Mouse (Mus musculus) midbrain, postnatal 0 days (tissue): Measurements from ENCODE around the gene Hoxd8. TPM values are rescaled to one million over a fixed set of nuclear protein-coding genes. Genes with fewer than 3 reads are reported as not detected.

Source experiments
- ATAC-seq: fragments of 200-750 bp; cut with Nextera tagmentation; 2 replicates; pipeline ENCODE4 v1.8.0; 2017; ENCODE audit warnings: moderate number of reproducible peaks, mild to moderate bottlenecking, moderate TSS enrichment, moderate library complexity; ENCODE audit not compliant: low FRiP score
- DNase-seq: peaks from one replicate; pipeline ENCODE4 v3.0.0-alpha.2; 2015; ENCODE audit warnings: low spot score
- H3K27ac ChIP-seq: fragments of 300-500 bp; sonication (generic); 2 replicates; pipeline ENCODE4 v1.5.1; 2014; ENCODE audit warnings: low read depth, mild to moderate bottlenecking, low read length, mixed read lengths
- H3K27me3 ChIP-seq: fragments of 300-500 bp; sonication (generic); 2 replicates; pipeline ENCODE4 v1.6.1; 2014; ENCODE audit warnings: low read length, control low read depth, mixed read lengths; ENCODE audit not compliant: insufficient read depth
- H3K36me3 ChIP-seq: fragments of 300-500 bp; sonication (generic); 2 replicates; pipeline ENCODE4 v1.6.1; 2014; ENCODE audit warnings: low read length, control low read depth, mixed read lengths; ENCODE audit not compliant: insufficient read depth
- H3K4me1 ChIP-seq: fragments of 300-500 bp; sonication (generic); 2 replicates; pipeline ENCODE4 v1.6.1; 2014; ENCODE audit warnings: mild to moderate bottlenecking, control low read depth, antibody characterized with exemption, low read length, mixed read lengths; ENCODE audit not compliant: insufficient read depth
- H3K4me2 ChIP-seq: fragments of 300-500 bp; sonication (generic); 2 replicates; pipeline ENCODE4 v1.6.1; 2014; ENCODE audit warnings: low read depth, mild to moderate bottlenecking, low read length, mixed read lengths; ENCODE audit not compliant: poor library complexity, severe bottlenecking
- H3K4me3 ChIP-seq: fragments of 300-500 bp; sonication (generic); 2 replicates; pipeline ENCODE4 v1.5.1; 2014; ENCODE audit warnings: low read depth, mild to moderate bottlenecking, low read length, moderate library complexity
- H3K9ac ChIP-seq: fragments of 300-500 bp; sonication (generic); replicated peaks from 2 replicates; pipeline ENCODE4 v1.6.1; 2014; ENCODE audit warnings: mild to moderate bottlenecking, low read length, moderate library complexity, mixed read lengths; ENCODE audit not compliant: poor library complexity, severe bottlenecking
- H3K9me3 ChIP-seq: fragments of 300-500 bp; sonication (generic); 2 replicates; pipeline ENCODE4 v1.6.1; 2016; ENCODE audit warnings: low read length, control low read depth
- CTCF ChIP-seq: IDR thresholded peaks from 2 replicates; pipeline ENCODE4 v1.5.1; 2016; ENCODE audit warnings: antibody characterized with exemption, mild to moderate bottlenecking
- WGBS: fragments of 180-500 bp; shearing (Covaris S2); extraction: QIAGEN DNeasy Blood & Tissue Kit; methylation state at CpG from one replicate; pipeline ENCODE4 v1.1.7; 2014; 5-methylcytosine and 5-hydroxymethylcytosine counted together
- polyA plus RNA-seq: library from polyadenylated mRNA; unstranded; fragments of >200 nt; fragmentation: Nextera tagmentation; extraction: Ambion mirVana; gene quantifications from 2 replicates; pipeline ENCODE4 v1.2.1, GENCODE M21; 2015
- total RNA-seq: library from RNA; depleted of rRNA; stranded (reverse); fragments of >200 nt; gene quantifications from 2 replicates; pipeline ENCODE4 v1.2.3, GENCODE M21; 2014

Gene Hoxd8
- total and polyA plus RNA-seq, 2 experiments from 2014 or later = 0.05 TPM; not detected in 1

DNA sequence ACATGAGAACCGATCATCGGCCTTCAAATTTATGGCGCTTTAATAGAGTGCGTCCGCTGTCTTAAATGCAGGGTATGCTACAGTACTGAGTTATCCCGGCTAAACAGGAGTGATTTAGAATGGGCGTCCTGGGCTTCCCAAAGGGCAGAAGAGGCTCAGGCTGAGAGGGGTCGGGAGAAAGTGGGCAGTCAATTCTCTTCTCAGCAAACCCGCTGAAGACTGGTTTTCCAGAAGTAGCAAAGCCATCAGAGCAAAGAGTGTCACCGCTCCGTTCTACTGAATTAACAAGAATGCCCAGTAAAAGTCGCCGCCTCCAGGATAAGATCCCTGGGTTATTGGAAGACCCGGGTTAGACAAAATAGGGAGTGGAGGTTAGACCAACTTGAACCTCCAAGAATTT, 35.5 kb downstream of the Hoxd8 start:
- Histone ChIP-seq H3K27ac (no peak overlapping the region), H3K9ac (no peak overlapping the region), H3K4me2 (no peak overlapping the region), H3K36me3 (no peaks in the 10 kb centered on the region), H3K4me1 (no peaks in the 10 kb centered on the region), H3K4me3 (no peak overlapping the region), H3K27me3 (peaks cover 95% of the 10 kb centered on the region), H3K9me3 (no peaks in the 10 kb centered on the region)
- 1% methylated on average over 14 of the region's 14 CpGs for WGBS
- DNase-seq (no peak), ATAC-seq (no peak)
- TF ChIP-seq CTCF = no peak

DNA sequence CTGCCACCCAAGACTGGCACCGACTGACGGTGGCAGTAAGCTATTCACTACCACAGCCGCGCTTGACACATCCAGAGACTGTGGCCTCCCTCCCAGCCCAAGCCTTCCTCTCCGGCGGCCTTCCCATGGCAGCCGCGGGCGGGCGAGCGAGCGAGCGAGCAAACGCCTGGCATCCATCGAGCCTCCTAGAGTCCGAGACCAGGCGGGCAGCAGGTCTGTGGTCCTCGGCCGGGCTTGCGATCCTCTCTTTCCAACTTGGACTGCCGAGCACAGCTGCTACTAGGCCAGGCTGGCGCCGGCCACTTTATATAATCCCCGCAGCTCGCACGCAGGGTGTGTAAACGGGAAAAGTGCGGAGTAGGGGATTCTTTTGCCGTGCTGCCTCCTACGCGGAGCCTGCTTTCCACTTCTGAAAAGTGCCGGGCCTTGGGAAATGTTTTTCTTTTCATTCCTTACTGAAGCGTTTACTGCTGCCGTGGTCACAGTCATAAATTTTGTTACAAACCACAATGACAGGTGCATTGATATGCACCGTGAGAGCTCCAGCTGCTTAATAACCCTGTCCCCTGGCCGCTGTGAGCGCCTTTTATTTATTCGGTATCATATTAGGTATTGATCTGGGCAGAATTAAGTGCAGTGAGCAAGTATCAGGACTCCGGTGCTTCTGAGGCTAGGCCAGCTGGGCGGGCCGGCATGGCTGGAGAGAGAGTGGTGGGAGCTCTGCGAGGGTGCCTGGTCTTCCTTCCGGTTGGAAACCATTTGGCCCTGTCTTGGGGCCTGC, 36.1 kb downstream of the Hoxd8 start:
- Histone ChIP-seq H3K27me3 (peaks cover 95% of the 10 kb centered on the region), H3K4me3 (no peak overlapping the region), H3K9me3 (no peaks in the 10 kb centered on the region), H3K9ac (no peak overlapping the region), H3K27ac (no peak overlapping the region), H3K36me3 (no peaks in the 10 kb centered on the region), H3K4me2 (no peak overlapping the region), H3K4me1 (no peaks in the 10 kb centered on the region)
- 2% methylated on average over 43 of the region's 43 CpGs for WGBS
- no peak for ATAC-seq
- no peak for DNase-seq
- TF ChIP-seq CTCF = no peak

DNA sequence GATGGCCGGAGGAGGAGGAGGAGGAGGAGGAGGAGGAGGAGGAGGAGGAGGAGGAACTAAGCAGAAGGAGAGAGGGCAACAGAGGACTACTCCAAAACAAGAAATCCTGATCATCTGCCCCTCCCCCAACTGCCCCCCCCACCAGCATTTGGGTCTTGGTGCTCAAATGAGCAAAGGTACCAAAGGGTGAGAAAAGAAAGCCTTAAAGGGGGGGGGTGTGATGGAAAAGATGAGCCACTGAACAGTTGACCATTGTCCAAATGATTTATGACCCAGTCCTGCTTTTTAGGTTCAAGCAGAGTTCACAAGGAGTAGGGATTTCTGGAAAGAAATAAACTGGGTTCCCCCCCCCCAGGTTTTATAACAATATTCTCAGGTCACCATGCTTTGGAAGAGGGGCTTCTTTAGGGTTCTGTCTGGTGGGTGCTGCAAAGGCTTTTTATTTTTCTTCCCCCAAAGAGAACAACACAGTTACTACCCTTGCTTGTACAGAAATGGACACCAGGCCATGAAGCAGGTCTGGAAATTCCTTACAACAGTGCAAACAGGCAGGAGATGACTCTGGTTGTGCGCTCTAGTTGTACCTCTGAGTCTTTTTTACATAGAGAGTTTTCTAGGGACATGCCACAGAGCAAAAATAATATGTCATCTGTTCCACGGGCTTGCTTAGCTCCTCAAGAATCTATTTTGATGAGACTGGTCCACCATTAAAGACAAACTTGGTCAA, 37.0 kb downstream of the Hoxd8 start:
- no peaks in the 10 kb centered on the region for H3K36me3 ChIP-seq
- H3K9ac ChIP-seq = no peak overlapping the region
- ATAC-seq = no peak
- no peaks in the 10 kb centered on the region for H3K9me3 ChIP-seq
- no peak for DNase-seq
- no peak overlapping the region for H3K4me2 ChIP-seq
- 39% methylated on average over 2 of the region's 3 CpGs for WGBS
- no peaks in the 10 kb centered on the region for H3K4me1 ChIP-seq
- peaks cover 95% of the 10 kb centered on the region for H3K27me3 ChIP-seq
- TF ChIP-seq CTCF = no peak
- no peak overlapping the region for H3K27ac ChIP-seq
- H3K4me3 ChIP-seq = no peak overlapping the region

DNA sequence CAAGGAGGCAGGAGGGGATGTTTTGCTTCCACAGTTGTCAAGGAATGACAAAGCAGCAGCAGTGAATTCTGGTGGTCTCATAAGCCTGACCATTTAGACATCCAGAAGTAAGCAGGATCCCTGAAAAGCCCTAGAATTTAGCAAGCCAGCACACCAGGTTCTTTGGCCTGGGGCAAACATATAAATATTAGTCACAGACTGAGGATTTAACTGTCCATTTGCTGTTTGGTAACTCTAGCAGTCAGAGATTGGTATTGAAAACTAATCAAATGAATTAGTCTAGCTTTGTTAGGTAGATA, 37.5 kb downstream of the Hoxd8 start:
- H3K4me2 ChIP-seq = no peak overlapping the region
- DNase-seq (no peak), ATAC-seq (no peak)
- no peak for TF ChIP-seq CTCF
- no peaks in the 10 kb centered on the region for H3K9me3 ChIP-seq
- H3K27ac ChIP-seq = no peak overlapping the region
- H3K4me1 ChIP-seq = no peaks in the 10 kb centered on the region
- H3K36me3 ChIP-seq = no peaks in the 10 kb centered on the region
- no peak overlapping the region for H3K4me3 ChIP-seq
- H3K9ac ChIP-seq = no peak overlapping the region
- peaks cover 94% of the 10 kb centered on the region for H3K27me3 ChIP-seq

DNA sequence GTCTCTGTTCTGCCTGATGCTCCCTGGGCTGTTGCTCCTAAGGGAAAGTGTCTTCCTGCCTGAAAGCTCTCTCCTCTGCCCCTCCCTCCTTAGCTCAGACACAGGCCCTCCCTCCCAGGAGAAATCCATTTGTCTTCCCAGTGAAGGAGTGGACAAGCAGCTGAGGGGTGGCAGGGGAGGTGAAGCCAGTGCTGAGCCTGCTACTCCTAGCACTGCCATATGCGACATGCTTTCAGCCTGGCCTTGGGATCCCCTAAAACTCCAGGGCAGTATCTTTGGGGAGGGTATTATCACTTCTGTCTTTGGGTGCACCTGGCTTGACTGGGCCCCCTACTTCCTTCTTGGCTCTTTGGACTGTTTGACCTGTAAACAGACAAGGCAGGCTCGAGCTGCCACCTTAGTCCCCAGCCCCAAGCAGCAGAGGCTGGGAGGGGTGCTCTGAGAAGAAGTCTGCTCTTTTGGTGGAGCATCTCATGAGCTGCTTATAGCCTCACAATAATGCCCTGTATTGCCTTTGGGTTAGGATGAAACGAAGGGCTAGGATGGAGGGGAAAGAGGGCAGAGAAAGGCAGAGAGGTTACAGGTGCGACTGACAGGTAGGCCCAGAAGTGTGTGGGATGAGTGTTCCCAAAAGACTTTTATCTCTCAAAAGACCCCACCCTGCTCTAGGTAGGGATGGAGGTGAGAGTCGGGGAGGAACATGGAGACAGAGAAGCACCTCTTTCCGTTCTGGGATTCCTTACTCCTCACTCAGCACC, 41.3 kb downstream of the Hoxd8 start:
- ATAC-seq = no peak
- Histone ChIP-seq H3K4me3 (no peak overlapping the region), H3K27ac (no peak overlapping the region), H3K27me3 (peaks cover 91% of the 10 kb centered on the region), H3K4me1 (no peaks in the 10 kb centered on the region), H3K9me3 (no peaks in the 10 kb centered on the region), H3K9ac (no peak overlapping the region), H3K4me2 (no peak overlapping the region), H3K36me3 (no peaks in the 10 kb centered on the region)
- DNase-seq = no peak
- no peak for TF ChIP-seq CTCF
- 7% methylated on average over 6 of the region's 6 CpGs for WGBS
